Mouse (Mus musculus) 3134 (cell line): Measurements from ENCODE around the gene Klkb1.
A peak's percentile ranks its signal among the peaks of the same experiment; 100 is the strongest.
"Not testable (repeated sequence)": the region's sequence is repeated elsewhere in the genome, so short reads cannot be mapped to it uniquely, and the experiment has no call there.

Experiments
- DNase-seq: peaks from one replicate; pipeline ENCODE4 v3.0.0-alpha.2; 2011; ENCODE audit warnings: low spot score; ENCODE audit not compliant: insufficient read length; ENCODE audit errors: extremely low read depth

Klkb1 gene

GRCm38 (mm10) chr8:45294687-45295086 lies at the start of gene Klkb1:
TSS of gene Klkb1 (minus strand) at chr8:45294859.
- no peak for DNase-seq

- no peak for DNase-seq
Observed at GRCm38 (mm10) chr8:45344298-45344697, 49.6 kb upstream of the Klkb1 start.

- DNase-seq: no peak
Observed at GRCm38 (mm10) chr8:45341630-45342628, 47.3 kb upstream of the Klkb1 start.

GRCm38 (mm10) chr8:45333493-45333892 lies 38.8 kb upstream of the Klkb1 start:
- peak; percentile 41 for DNase-seq

- peak; percentile 62 for DNase-seq
Observed at GRCm38 (mm10) chr8:45332685-45333409, 38.2 kb upstream of the Klkb1 start, which contains the start of gene Cyp4v3. TSS of gene Cyp4v3 (minus strand) at chr8:45333216.

GRCm38 (mm10) chr8:45330856-45331255 lies 36.2 kb upstream of the Klkb1 start:
- DNase-seq: no peak

GRCm38 (mm10) chr8:45329206-45329980 lies 34.7 kb upstream of the Klkb1 start:
- no peak for DNase-seq

GRCm38 (mm10) chr8:45327076-45327475 lies 32.4 kb upstream of the Klkb1 start:
- DNase-seq: not testable (repeated sequence)

GRCm38 (mm10) chr8:45324151-45324550 lies 29.5 kb upstream of the Klkb1 start:
- no peak for DNase-seq

GRCm38 (mm10) chr8:45321365-45321764 lies 26.7 kb upstream of the Klkb1 start:
- no peak for DNase-seq

GRCm38 (mm10) chr8:45320930-45321329 lies 26.3 kb upstream of the Klkb1 start:
- no peak for DNase-seq

- no peak for DNase-seq
Observed at GRCm38 (mm10) chr8:45310967-45311366, 16.3 kb upstream of the Klkb1 start.

GRCm38 (mm10) chr8:45308366-45308765 lies 13.7 kb upstream of the Klkb1 start, which contains the start of gene Gm45753:
TSS of gene Gm45753 (minus strand) at chr8:45308466.
- DNase-seq: no peak

GRCm38 (mm10) chr8:45305479-45305878 lies 10.8 kb upstream of the Klkb1 start:
- DNase-seq: no peak

- no peak for DNase-seq
Observed at GRCm38 (mm10) chr8:45304354-45304753, 9.7 kb upstream of the Klkb1 start.

GRCm38 (mm10) chr8:45302390-45302789 lies 7.7 kb upstream of the Klkb1 start:
- DNase-seq: no peak

GRCm38 (mm10) chr8:45295276-45295675 lies 617 bp upstream of the Klkb1 start:
- DNase-seq: no peak

- DNase-seq: no peak
Observed at GRCm38 (mm10) chr8:45291790-45292189, 2.9 kb downstream of the Klkb1 start.

GRCm38 (mm10) chr8:45281630-45282029 lies 13.0 kb downstream of the Klkb1 start:
- no peak for DNase-seq

GRCm38 (mm10) chr8:45277453-45277852 lies 17.2 kb downstream of the Klkb1 start:
- DNase-seq: no peak

- DNase-seq: no peak
Observed at GRCm38 (mm10) chr8:45274317-45274716, 20.3 kb downstream of the Klkb1 start.
